Mouse (Mus musculus) forebrain, postnatal 0 days (tissue): ENCODE results near the gene Pla2g12b. TPM values are rescaled to one million over a fixed set of nuclear protein-coding genes. Genes with fewer than 3 reads are reported as not detected.
"Not testable (repeated sequence)": the region's sequence is repeated elsewhere in the genome, so short reads cannot be mapped to it uniquely, and the experiment has no call there.

Experiments
- ATAC-seq: fragments of 200-750 bp; cut with Nextera tagmentation; 2 replicates; pipeline ENCODE4 v1.8.0; 2017; ENCODE audit warnings: mild to moderate bottlenecking, moderate library complexity
- DNase-seq: peaks from one replicate; pipeline ENCODE4 v3.0.0-alpha.2; 2015
- H3K27ac ChIP-seq: fragments of 300-500 bp; sonication (generic); 2 replicates; pipeline ENCODE4 v1.5.1; 2014; ENCODE audit warnings: low read depth, mild to moderate bottlenecking, antibody characterized with exemption, low read length, moderate library complexity, mixed read lengths
- H3K27me3 ChIP-seq: fragments of 300-500 bp; sonication (generic); 2 replicates; pipeline ENCODE4 v1.6.1; 2014; ENCODE audit warnings: mild to moderate bottlenecking, low read length, mixed read lengths; ENCODE audit not compliant: insufficient read depth
- H3K36me3 ChIP-seq: fragments of 300-500 bp; sonication (generic); 2 replicates; pipeline ENCODE4 v1.6.1; 2014; ENCODE audit warnings: mild to moderate bottlenecking, moderate library complexity; ENCODE audit not compliant: insufficient read depth
- H3K4me1 ChIP-seq: fragments of 300-500 bp; sonication (generic); 2 replicates; pipeline ENCODE4 v1.6.1; 2014; ENCODE audit warnings: antibody characterized with exemption; ENCODE audit not compliant: insufficient read depth
- H3K4me2 ChIP-seq: fragments of 300-500 bp; sonication (generic); 2 replicates; pipeline ENCODE4 v1.6.1; 2014; ENCODE audit warnings: low read depth, mild to moderate bottlenecking, moderate library complexity
- H3K4me3 ChIP-seq: fragments of 300-500 bp; sonication (generic); 2 replicates; pipeline ENCODE4 v1.5.1; 2014; ENCODE audit warnings: low read depth, low read length, mixed read lengths
- H3K9ac ChIP-seq: fragments of 300-500 bp; sonication (generic); 2 replicates; pipeline ENCODE4 v1.6.1; 2014; ENCODE audit warnings: mild to moderate bottlenecking
- H3K9me3 ChIP-seq: fragments of 300-500 bp; sonication (generic); 2 replicates; pipeline ENCODE4 v1.6.1; 2016; ENCODE audit warnings: low read length
- CTCF ChIP-seq: sonication (generic); IDR thresholded peaks from 2 replicates; pipeline ENCODE4 v1.5.1; 2016; ENCODE audit warnings: antibody characterized with exemption, control low read depth, low read depth
- WGBS: fragments of 180-500 bp; shearing (Covaris S2); extraction: QIAGEN DNeasy Blood & Tissue Kit; methylation state at CpG from one replicate; pipeline ENCODE4 v1.1.7; 2014; 5-methylcytosine and 5-hydroxymethylcytosine counted together
- polyA plus RNA-seq: library from polyadenylated mRNA; unstranded; fragments of >200 nt; fragmentation: Nextera tagmentation; extraction: Ambion mirVana; gene quantifications from 2 replicates; pipeline ENCODE4 v1.2.1, GENCODE M21; 2015
- total RNA-seq: library from RNA; depleted of rRNA; stranded (reverse); fragments of >200 nt; gene quantifications from 2 replicates; pipeline ENCODE4 v1.2.3, GENCODE M21; 2014

The Pla2g12b gene
- total and polyA plus RNA-seq, 2 experiments from 2014 or later, result not detected

DNA sequence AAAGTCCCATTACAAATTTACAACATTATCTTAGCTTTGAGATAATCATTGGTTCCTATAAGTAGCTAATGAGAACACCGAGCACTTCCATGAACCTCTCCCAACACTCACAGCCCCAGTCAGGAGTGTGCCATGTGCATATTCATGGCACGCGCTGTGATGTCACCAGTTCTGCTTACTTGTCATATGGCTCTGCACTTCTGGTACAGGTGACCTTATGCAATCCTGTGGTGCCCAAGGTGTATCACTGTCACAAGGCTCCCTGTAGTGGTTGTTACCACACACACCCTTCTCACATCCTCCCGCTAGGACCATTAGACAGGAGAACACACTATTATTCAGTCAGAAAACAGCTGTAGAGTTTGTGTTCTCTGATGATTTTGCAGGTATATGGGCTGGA, 36.7 kb upstream of the Pla2g12b start:
- TF ChIP-seq CTCF, result no peak
- Histone ChIP-seq H3K4me3 (no peak overlapping the region), H3K9me3 (no peaks in the 10 kb centered on the region), H3K27me3 (no peaks in the 10 kb centered on the region), H3K36me3 (peaks cover 81% of the 10 kb centered on the region), H3K4me1 (no peaks in the 10 kb centered on the region), H3K27ac (no peak overlapping the region), H3K4me2 (no peak overlapping the region), H3K9ac (no peak overlapping the region)
- DNase-seq (no peak), ATAC-seq (no peak)
- WGBS, result 94% methylated on average over 4 of the region's 4 CpGs

DNA sequence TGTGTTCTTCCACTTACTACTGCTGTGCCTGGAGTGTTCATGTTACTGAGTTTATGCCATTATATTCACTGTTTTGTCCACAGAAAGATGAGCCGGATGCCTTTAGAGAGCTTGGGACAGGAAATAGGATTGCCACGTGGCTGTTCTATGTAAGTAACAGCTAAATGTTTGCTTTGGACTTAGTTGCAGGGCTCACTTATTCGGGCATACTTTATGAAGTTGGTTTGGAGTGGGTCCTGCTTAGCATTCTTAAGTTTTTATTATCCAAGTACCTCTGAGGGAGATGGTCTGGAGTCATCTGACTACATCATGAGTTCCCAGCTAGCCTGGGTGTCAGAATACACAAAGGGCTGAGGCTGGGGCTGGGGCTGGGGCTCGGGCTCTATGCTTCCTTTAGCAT, 36.3 kb upstream of the Pla2g12b start:
- no peak overlapping the region for H3K4me3 ChIP-seq
- 89% methylated on average over 4 of the region's 4 CpGs for WGBS
- H3K27ac ChIP-seq, result no peak overlapping the region
- H3K36me3 ChIP-seq, result peaks cover 77% of the 10 kb centered on the region
- no peaks in the 10 kb centered on the region for H3K27me3 ChIP-seq
- DNase-seq (no peak), ATAC-seq (no peak)
- H3K4me2 ChIP-seq, result no peak overlapping the region
- no peaks in the 10 kb centered on the region for H3K4me1 ChIP-seq
- H3K9ac ChIP-seq, result no peak overlapping the region
- TF ChIP-seq CTCF, result no peak
- no peaks in the 10 kb centered on the region for H3K9me3 ChIP-seq

DNA sequence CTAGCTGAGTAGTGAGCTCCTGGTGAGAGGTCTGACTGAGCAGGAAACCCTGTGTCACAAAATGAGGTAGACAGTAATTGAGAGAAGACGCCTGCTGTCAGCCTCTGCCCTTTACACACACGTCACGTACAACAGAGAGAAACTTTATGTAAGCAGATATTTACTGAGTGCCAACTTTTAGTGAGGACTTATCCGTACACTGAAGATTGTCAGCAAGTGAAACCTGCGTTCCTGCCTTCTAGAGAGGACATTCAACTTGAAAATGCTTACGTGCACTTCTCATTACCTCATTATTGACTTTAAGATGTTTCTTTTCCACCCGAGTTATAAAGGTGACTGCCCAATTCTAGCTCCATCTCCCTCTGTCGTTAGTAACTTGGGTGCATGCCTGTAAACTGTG, 34.7 kb upstream of the Pla2g12b start:
- no peaks in the 10 kb centered on the region for H3K4me1 ChIP-seq
- TF ChIP-seq CTCF, result no peak
- DNase-seq, result no peak

DNA sequence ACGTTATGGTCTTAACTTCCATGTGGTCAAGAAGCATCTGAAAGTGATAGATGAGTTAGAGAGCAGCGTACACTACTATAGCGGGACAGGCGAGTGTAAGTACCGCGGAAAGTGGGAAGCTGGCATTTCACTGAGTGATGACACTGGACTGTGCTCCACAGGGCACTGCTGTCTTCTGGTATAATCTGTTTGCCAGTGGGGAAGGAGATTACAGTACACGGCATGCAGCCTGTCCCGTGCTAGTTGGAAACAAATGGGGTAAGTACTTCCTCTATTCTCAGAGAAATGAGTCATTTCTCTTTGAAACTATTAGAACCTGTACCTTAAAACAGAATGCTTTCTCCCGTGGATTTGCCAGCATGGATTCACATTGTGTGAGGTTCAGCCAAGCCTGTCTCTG, 34.0 kb upstream of the Pla2g12b start:
- peaks cover 65% of the 10 kb centered on the region for H3K36me3 ChIP-seq
- 92% methylated on average over 9 of the region's 9 CpGs for WGBS

More for the DNA sequence above, 34.7 kb upstream of the Pla2g12b start:
- peaks cover 67% of the 10 kb centered on the region for H3K36me3 ChIP-seq
- H3K27me3 ChIP-seq, result no peaks in the 10 kb centered on the region
- no peaks in the 10 kb centered on the region for H3K9me3 ChIP-seq
- no peak overlapping the region for H3K4me2 ChIP-seq
- ATAC-seq, result no peak
- no peak overlapping the region for H3K9ac ChIP-seq
- no peak overlapping the region for H3K27ac ChIP-seq
- no peak overlapping the region for H3K4me3 ChIP-seq
- 80% methylated on average over 8 of the region's 8 CpGs for WGBS

DNA sequence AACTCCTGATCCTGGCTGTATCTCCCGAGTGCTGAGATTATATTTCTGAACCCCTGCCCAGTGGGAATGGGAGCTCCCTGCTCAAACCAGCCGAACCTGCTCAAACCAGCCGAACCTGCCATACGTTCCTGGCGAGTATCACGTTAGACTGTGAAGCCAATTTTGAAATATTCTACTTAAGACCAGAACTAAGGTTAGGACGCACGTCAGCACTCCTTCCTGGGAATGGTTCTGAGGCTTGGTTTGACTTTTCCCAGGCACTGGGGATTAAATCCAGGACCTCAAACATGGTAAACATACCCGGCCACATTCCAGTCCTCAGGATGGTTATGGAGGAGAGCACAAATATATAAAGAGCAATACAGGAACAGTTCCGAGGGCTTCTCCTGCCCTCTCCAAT, 25.6 kb upstream of the Pla2g12b start:
- no peak for DNase-seq
- WGBS, result 92% methylated on average over 10 of the region's 10 CpGs
- Histone ChIP-seq H3K27me3 (no peaks in the 10 kb centered on the region), H3K36me3 (peaks cover 13% of the 10 kb centered on the region), H3K4me1 (no peaks in the 10 kb centered on the region), H3K9me3 (no peaks in the 10 kb centered on the region), H3K4me2 (no peak overlapping the region), H3K4me3 (no peak overlapping the region), H3K9ac (no peak overlapping the region), H3K27ac (no peak overlapping the region)
- TF ChIP-seq CTCF, result no peak
- no peak for ATAC-seq

More for the DNA sequence above, 34.0 kb upstream of the Pla2g12b start:
- DNase-seq (no peak), ATAC-seq (no peak)
- H3K27me3 ChIP-seq, result no peaks in the 10 kb centered on the region
- no peak overlapping the region for H3K4me3 ChIP-seq
- H3K27ac ChIP-seq, result no peak overlapping the region
- no peak overlapping the region for H3K4me2 ChIP-seq
- no peaks in the 10 kb centered on the region for H3K9me3 ChIP-seq
- H3K4me1 ChIP-seq, result no peaks in the 10 kb centered on the region
- no peak overlapping the region for H3K9ac ChIP-seq
- no peak for TF ChIP-seq CTCF

DNA sequence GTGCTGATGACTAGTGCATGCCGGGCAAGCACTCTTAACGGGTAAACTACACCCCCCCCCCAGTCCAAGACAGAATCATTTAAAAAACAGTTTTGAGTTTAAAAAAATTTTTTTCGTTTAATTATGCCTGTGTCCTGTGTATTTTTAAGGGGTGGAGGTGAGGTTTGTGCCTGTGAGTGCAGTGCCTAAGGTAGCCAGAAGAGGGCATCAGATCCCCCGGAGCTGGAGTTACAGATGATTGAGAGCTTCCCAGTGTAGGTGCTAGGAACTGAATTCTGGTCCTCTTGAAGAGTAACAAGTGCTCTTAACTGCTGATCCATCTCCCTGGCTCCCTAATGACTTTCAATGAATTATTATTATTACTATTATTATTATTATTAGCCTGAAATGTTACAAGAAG, 24.7 kb upstream of the Pla2g12b start:
- Histone ChIP-seq H3K4me3 (no peak overlapping the region), H3K9me3 (no peaks in the 10 kb centered on the region), H3K4me2 (no peak overlapping the region), H3K27ac (no peak overlapping the region), H3K36me3 (peaks cover 9% of the 10 kb centered on the region), H3K4me1 (no peaks in the 10 kb centered on the region), H3K9ac (no peak overlapping the region), H3K27me3 (no peaks in the 10 kb centered on the region)
- TF ChIP-seq CTCF, result no peak
- ATAC-seq (no peak), DNase-seq (no peak)
- 93% methylated on average over 4 of the region's 4 CpGs for WGBS

DNA sequence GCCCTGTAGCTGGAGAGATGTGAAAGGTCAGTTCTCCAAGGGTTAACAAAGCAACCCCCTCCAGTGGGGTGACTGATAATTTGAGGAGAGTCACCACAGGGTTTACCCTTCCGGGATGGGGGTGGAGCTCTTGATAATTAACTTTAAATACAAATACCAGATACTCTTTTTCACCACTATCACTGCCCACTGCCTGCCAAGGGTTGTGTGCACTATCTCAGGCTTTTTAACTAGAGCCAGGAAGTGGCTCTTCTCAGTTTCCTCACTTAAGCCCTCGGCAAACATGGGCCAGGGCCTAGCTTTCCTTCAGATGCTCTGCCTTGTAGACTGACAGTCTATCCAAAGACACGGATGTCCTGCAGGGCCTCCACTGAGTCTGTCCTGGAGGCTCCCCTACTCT, 23.5 kb upstream of the Pla2g12b start:
- no peak for TF ChIP-seq CTCF
- WGBS, result 51% methylated on average over 3 of the region's 3 CpGs
- H3K4me2 ChIP-seq, result no peak overlapping the region

DNA sequence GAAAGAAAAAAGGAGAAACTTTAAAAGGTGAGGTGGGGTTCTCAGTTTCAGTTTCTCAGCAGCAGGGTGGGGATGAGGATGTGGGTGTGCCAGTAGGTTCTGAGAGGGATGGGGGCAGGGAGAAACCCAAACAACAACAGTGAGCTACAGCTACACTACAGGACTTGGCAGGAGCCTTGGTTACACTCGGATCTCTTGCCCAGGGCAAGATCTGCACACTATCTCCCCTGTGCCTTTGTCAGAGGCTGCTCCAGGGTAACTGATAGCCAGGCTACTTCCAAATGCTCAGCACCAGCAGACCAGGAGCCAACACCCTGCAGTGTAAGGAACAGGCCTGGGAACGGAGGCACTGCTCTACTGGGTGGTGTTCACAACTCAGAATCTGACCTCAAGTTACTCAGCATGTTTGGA, 23.0 kb upstream of the Pla2g12b start:
- Histone ChIP-seq H3K27ac (no peak overlapping the region), H3K9ac (no peak overlapping the region), H3K4me3 (no peak overlapping the region), H3K9me3 (no peaks in the 10 kb centered on the region), H3K36me3 (no peaks in the 10 kb centered on the region), H3K27me3 (no peaks in the 10 kb centered on the region), H3K4me1 (no peaks in the 10 kb centered on the region), H3K4me2 (no peak overlapping the region)
- DNase-seq (no peak), ATAC-seq (no peak)
- 61% methylated on average over 2 of the region's 2 CpGs for WGBS
- no peak for TF ChIP-seq CTCF

More for the DNA sequence above, 23.5 kb upstream of the Pla2g12b start:
- no peak overlapping the region for H3K27ac ChIP-seq
- ATAC-seq, result no peak
- no peak overlapping the region for H3K9ac ChIP-seq
- no peaks in the 10 kb centered on the region for H3K27me3 ChIP-seq
- no peaks in the 10 kb centered on the region for H3K36me3 ChIP-seq
- no peaks in the 10 kb centered on the region for H3K9me3 ChIP-seq
- no peak for DNase-seq
- H3K4me3 ChIP-seq, result no peak overlapping the region
- H3K4me1 ChIP-seq, result no peaks in the 10 kb centered on the region

DNA sequence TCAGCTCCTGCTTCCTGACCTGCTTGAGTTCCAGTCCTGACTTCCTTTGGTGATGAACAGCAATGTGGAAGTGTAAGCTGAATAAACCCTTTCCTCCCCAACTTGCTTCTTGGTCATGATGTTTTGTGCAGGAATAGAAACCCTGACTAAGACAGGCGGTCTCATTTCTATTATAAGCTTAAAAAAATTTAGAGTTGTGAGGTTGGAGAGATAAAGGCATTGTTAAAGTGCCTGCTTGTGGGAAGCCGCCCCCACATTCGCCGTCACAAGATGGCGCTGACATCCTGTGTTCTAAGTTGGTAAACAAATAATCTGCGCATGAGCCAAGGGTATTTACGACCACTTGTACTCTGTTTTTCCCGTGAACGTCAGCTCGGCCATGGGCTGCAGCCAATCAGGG, 21.9 kb upstream of the Pla2g12b start:
- H3K9me3 ChIP-seq, H3K36me3 ChIP-seq, H3K4me3 ChIP-seq, H3K4me1 ChIP-seq, H3K9ac ChIP-seq, DNase-seq, H3K27me3 ChIP-seq, ATAC-seq, H3K4me2 ChIP-seq, H3K27ac ChIP-seq: not testable (repeated sequence)
- 82% methylated on average over 5 of the region's 10 CpGs for WGBS
